Mouse (Mus musculus) urinary bladder, postnatal 25 days (tissue): ENCODE data around the gene Cactin.

ENCODE experiments used
- DNase-seq: peaks from one replicate; pipeline ENCODE4 v3.0.0; 2022; ENCODE audit warnings: low spot score

Cactin gene

GRCm38 (mm10) chr10:81319741-81320549 is 958 bp upstream of the Cactin start:
- peak; percentile 83 for DNase-seq

GRCm38 (mm10) chr10:81321436-81321835 is 533 bp downstream of the Cactin start:
- DNase-seq, result no peak

GRCm38 (mm10) chr10:81322444-81322843 is 1.5 kb downstream of the Cactin start:
- no peak for DNase-seq

- DNase-seq, result no peak
Observed at GRCm38 (mm10) chr10:81323141-81323775, 2.4 kb downstream of the Cactin start.

- no peak for DNase-seq
Observed at GRCm38 (mm10) chr10:81323791-81324530, 3.1 kb downstream of the Cactin start.

- DNase-seq, result no peak
Observed at GRCm38 (mm10) chr10:81325176-81325575, 4.3 kb downstream of the Cactin start.

GRCm38 (mm10) chr10:81325781-81326180 is 4.9 kb downstream of the Cactin start:
- no peak for DNase-seq

GRCm38 (mm10) chr10:81326858-81327257 is 6.0 kb downstream of the Cactin start:
- no peak for DNase-seq

- no peak for DNase-seq
Observed at GRCm38 (mm10) chr10:81327959-81328358, 7.1 kb downstream of the Cactin start.

- no peak for DNase-seq
Observed at GRCm38 (mm10) chr10:81328386-81328785, 7.5 kb downstream of the Cactin start, which contains the start of gene Tbxa2r. Tbxa2r (plus strand) TSS chr10:81328731.

GRCm38 (mm10) chr10:81329194-81329975 is 8.5 kb downstream of the Cactin start:
- no peak for DNase-seq

- no peak for DNase-seq
Observed at GRCm38 (mm10) chr10:81330007-81330406, 9.1 kb downstream of the Cactin start.

GRCm38 (mm10) chr10:81332277-81332676 is 11.4 kb downstream of the Cactin start:
- no peak for DNase-seq

- DNase-seq, result no peak
Observed at GRCm38 (mm10) chr10:81334324-81334723, 13.4 kb downstream of the Cactin start.

GRCm38 (mm10) chr10:81335393-81336340 is 14.8 kb downstream of the Cactin start:
- DNase-seq, result no peak

- DNase-seq, result no peak
Observed at GRCm38 (mm10) chr10:81336558-81336957, 15.7 kb downstream of the Cactin start.

- no peak for DNase-seq
Observed at GRCm38 (mm10) chr10:81340551-81341332, 19.8 kb downstream of the Cactin start.

GRCm38 (mm10) chr10:81341333-81341949 is 20.5 kb downstream of the Cactin start:
- peak; percentile 75 for DNase-seq

- no peak for DNase-seq
Observed at GRCm38 (mm10) chr10:81342686-81343505, 22.0 kb downstream of the Cactin start, which contains the start of gene Gipc3. Gipc3 (minus strand) TSS chr10:81343266.
